Mouse (Mus musculus) embryonic facial prominence, embryonic 10.5 days (tissue): Measurements from ENCODE around the gene Eno2. TPM values are rescaled to one million over a fixed set of nuclear protein-coding genes. Genes with fewer than 3 reads are reported as not detected.

Source experiments
- DNase-seq: peaks from one replicate; pipeline ENCODE4 v3.0.0-alpha.2; 2017; ENCODE audit warnings: low spot score
- H3K27ac ChIP-seq: fragments of 300-500 bp; sonication (generic); replicated peaks from 2 replicates; pipeline ENCODE4 v1.5.1; 2016; ENCODE audit warnings: mild to moderate bottlenecking
- H3K27me3 ChIP-seq: fragments of 300-500 bp; sonication (generic); replicated peaks from 2 replicates; pipeline ENCODE4 v1.6.1; 2016; ENCODE audit warnings: low read depth, mild to moderate bottlenecking; ENCODE audit not compliant: poor library complexity, severe bottlenecking
- H3K36me3 ChIP-seq: fragments of 300-500 bp; sonication (generic); replicated peaks from 2 replicates; pipeline ENCODE4 v1.6.1; 2016; ENCODE audit warnings: mild to moderate bottlenecking, moderate library complexity
- H3K4me1 ChIP-seq: fragments of 300-500 bp; sonication (generic); 2 replicates; pipeline ENCODE4 v1.6.1; 2016
- H3K4me3 ChIP-seq: fragments of 300-500 bp; sonication (generic); 2 replicates; pipeline ENCODE4 v1.5.1; 2016; ENCODE audit warnings: mild to moderate bottlenecking, moderate library complexity
- H3K9me3 ChIP-seq: fragments of 300-500 bp; sonication (generic); 2 replicates; pipeline ENCODE4 v1.6.1; 2016; ENCODE audit warnings: mild to moderate bottlenecking
- WGBS: fragments of 180-500 bp; shearing (Covaris S2); methylation state at CpG from one replicate; pipeline ENCODE4 v1.1.7; 2016; 5-methylcytosine and 5-hydroxymethylcytosine counted together
- polyA plus RNA-seq: library from polyadenylated mRNA; unstranded; fragments of >200 nt; fragmentation: Nextera tagmentation; extraction: Ambion mirVana; gene quantifications from 2 replicates; pipeline ENCODE4 v1.2.1, GENCODE M21; 2016

Eno2 gene
- polyA plus RNA-seq, 1 experiment from 2014 or later = 2.3 TPM

GRCm38 (mm10) chr6:124755831-124756595, 13.5 kb downstream of the Eno2 start, which contains the start of the genes Gm45234 and Atn1:
Gene Gm45234, minus strand, starts transcription at chr6:124756021.
Gene Atn1, minus strand, starts transcription at chr6:124756524.
- Histone ChIP-seq H3K4me1 (peaks cover 46% of the 10 kb centered on the region), H3K36me3 (peaks cover 21% of the 10 kb centered on the region), H3K27ac (peak within 1 kb of the TSS; percentile 98), H3K9me3 (no peaks in the 10 kb centered on the region), H3K4me3 (peak within 1 kb of the TSS; percentile 81), H3K27me3 (no peaks in the 10 kb centered on the region)
- peak; percentile 86 for DNase-seq
- WGBS = 2% methylated on average over 91 of the region's 100 CpGs

GRCm38 (mm10) chr6:124755306-124755705, 14.2 kb downstream of the Eno2 start:
- 4% methylated on average over 3 of the region's 3 CpGs for WGBS
- Histone ChIP-seq H3K4me1 (peaks cover 46% of the 10 kb centered on the region), H3K27ac (peak overlapping the region; percentile 98), H3K4me3 (peak overlapping the region; percentile 81), H3K27me3 (no peaks in the 10 kb centered on the region), H3K36me3 (peaks cover 25% of the 10 kb centered on the region), H3K9me3 (no peaks in the 10 kb centered on the region)
- DNase-seq = no peak

- peaks cover 38% of the 10 kb centered on the region for H3K36me3 ChIP-seq
- no peaks in the 10 kb centered on the region for H3K27me3 ChIP-seq
- H3K4me1 ChIP-seq = peaks cover 39% of the 10 kb centered on the region
- H3K27ac ChIP-seq = no peak overlapping the region
- DNase-seq = no peak
- H3K4me3 ChIP-seq = no peak overlapping the region
- no peaks in the 10 kb centered on the region for H3K9me3 ChIP-seq
- WGBS = 88% methylated on average over 2 of the region's 2 CpGs
These were observed 15.6 kb downstream of the Eno2 start for GRCm38 (mm10) chr6:124753861-124754260.

- peaks cover 33% of the 10 kb centered on the region for H3K4me1 ChIP-seq
These were observed 19.1 kb downstream of the Eno2 start for GRCm38 (mm10) chr6:124750405-124750804.

GRCm38 (mm10) chr6:124746654-124747632, 22.5 kb downstream of the Eno2 start:
- Histone ChIP-seq H3K36me3 (peaks cover 86% of the 10 kb centered on the region), H3K27ac (peak overlapping the region; percentile 94)

More at GRCm38 (mm10) chr6:124750405-124750804, 19.1 kb downstream of the Eno2 start:
- Histone ChIP-seq H3K9me3 (no peaks in the 10 kb centered on the region), H3K36me3 (peaks cover 66% of the 10 kb centered on the region), H3K27ac (no peak overlapping the region), H3K4me3 (no peak overlapping the region), H3K27me3 (no peaks in the 10 kb centered on the region)
- WGBS = 87% methylated on average over 8 of the region's 8 CpGs
- no peak for DNase-seq

GRCm38 (mm10) chr6:124746296-124746605, 23.2 kb downstream of the Eno2 start:
- Histone ChIP-seq H3K36me3 (peaks cover 81% of the 10 kb centered on the region), H3K27ac (peak overlapping the region; percentile 94), H3K4me1 (peaks cover 42% of the 10 kb centered on the region), H3K9me3 (no peaks in the 10 kb centered on the region), H3K27me3 (no peaks in the 10 kb centered on the region), H3K4me3 (peak overlapping the region; percentile 65)
- WGBS = 19% methylated on average over 8 of the region's 8 CpGs
- DNase-seq = no peak

More at GRCm38 (mm10) chr6:124746654-124747632, 22.5 kb downstream of the Eno2 start:
- Histone ChIP-seq H3K4me1 (peaks cover 37% of the 10 kb centered on the region), H3K27me3 (no peaks in the 10 kb centered on the region), H3K4me3 (peak overlapping the region; percentile 65), H3K9me3 (no peaks in the 10 kb centered on the region)
- DNase-seq = no peak
- 88% methylated on average over 7 of the region's 7 CpGs for WGBS

- H3K4me1 ChIP-seq = peaks cover 44% of the 10 kb centered on the region
- WGBS = 1% methylated on average over 85 of the region's 85 CpGs
- no peaks in the 10 kb centered on the region for H3K9me3 ChIP-seq
- peak overlapping the region; percentile 94 for H3K27ac ChIP-seq
- no peaks in the 10 kb centered on the region for H3K27me3 ChIP-seq
- peaks cover 75% of the 10 kb centered on the region for H3K36me3 ChIP-seq
- peak; percentile 97 for DNase-seq
- H3K4me3 ChIP-seq = peak overlapping the region; percentile 65
These were observed 23.8 kb downstream of the Eno2 start for GRCm38 (mm10) chr6:124745490-124746295.

GRCm38 (mm10) chr6:124744755-124745321, 24.6 kb downstream of the Eno2 start:
- Histone ChIP-seq H3K4me3 (peak overlapping the region; percentile 65), H3K4me1 (peaks cover 53% of the 10 kb centered on the region), H3K9me3 (no peaks in the 10 kb centered on the region), H3K27me3 (no peaks in the 10 kb centered on the region), H3K36me3 (peaks cover 72% of the 10 kb centered on the region), H3K27ac (peak overlapping the region; percentile 94)
- 70% methylated on average over 26 of the region's 26 CpGs for WGBS
- no peak for DNase-seq

- no peak overlapping the region for H3K27ac ChIP-seq
- 0 out of 2 replicates have a peak overlapping the region, but pooled peaks have one; percentile 2 for H3K4me3 ChIP-seq
- H3K4me1 ChIP-seq = peaks cover 65% of the 10 kb centered on the region
- no peak for DNase-seq
- 87% methylated on average over 8 of the region's 8 CpGs for WGBS
- H3K27me3 ChIP-seq = no peaks in the 10 kb centered on the region
- H3K9me3 ChIP-seq = no peaks in the 10 kb centered on the region
- H3K36me3 ChIP-seq = peaks cover 67% of the 10 kb centered on the region
These were observed 25.8 kb downstream of the Eno2 start for GRCm38 (mm10) chr6:124743647-124744046.

GRCm38 (mm10) chr6:124742839-124743514, 26.5 kb downstream of the Eno2 start:
- 88% methylated on average over 15 of the region's 15 CpGs for WGBS

GRCm38 (mm10) chr6:124741842-124742241, 27.6 kb downstream of the Eno2 start:
- no peak for DNase-seq
- Histone ChIP-seq H3K27ac (peak overlapping the region; percentile 99), H3K4me1 (peaks cover 65% of the 10 kb centered on the region), H3K27me3 (no peaks in the 10 kb centered on the region), H3K9me3 (no peaks in the 10 kb centered on the region), H3K36me3 (peaks cover 51% of the 10 kb centered on the region), H3K4me3 (peak overlapping the region; percentile 82)
- 75% methylated on average over 3 of the region's 3 CpGs for WGBS

More at GRCm38 (mm10) chr6:124742839-124743514, 26.5 kb downstream of the Eno2 start:
- Histone ChIP-seq H3K9me3 (no peaks in the 10 kb centered on the region), H3K4me1 (peaks cover 71% of the 10 kb centered on the region), H3K27me3 (no peaks in the 10 kb centered on the region), H3K36me3 (peaks cover 62% of the 10 kb centered on the region), H3K27ac (no peak overlapping the region), H3K4me3 (no peak overlapping the region)
- no peak for DNase-seq
